Mouse (Mus musculus) olfactory bulb, adult 2 months (tissue): Measurements from ENCODE around the gene Cabin1. TPM values are rescaled to one million over a fixed set of nuclear protein-coding genes. Genes with fewer than 3 reads are reported as not detected.

Source experiments
- H3K27ac ChIP-seq: fragments of 200-500 bp; 2 replicates; pipeline ENCODE4 v1.5.1; 2012; ENCODE audit warnings: low read depth, low read length; ENCODE audit not compliant: insufficient read depth
- H3K4me1 ChIP-seq: fragments of 200-500 bp; 2 replicates; pipeline ENCODE4 v1.6.1; 2012; ENCODE audit warnings: low read length; ENCODE audit not compliant: control insufficient read depth, insufficient read depth
- H3K4me3 ChIP-seq: fragments of 200-500 bp; 2 replicates; pipeline ENCODE4 v1.5.1; 2012; ENCODE audit warnings: mild to moderate bottlenecking, low read depth, low read length, moderate library complexity; ENCODE audit not compliant: insufficient read depth
- CTCF ChIP-seq: fragments of 200-500 bp; IDR thresholded peaks from 2 replicates; pipeline ENCODE4 v1.5.1; 2012; ENCODE audit warnings: low read depth, mild to moderate bottlenecking, low read length, moderate library complexity; ENCODE audit not compliant: insufficient read depth
- POLR2A ChIP-seq: fragments of 200-500 bp; IDR thresholded peaks from 2 replicates; pipeline ENCODE4 v1.6.1; 2012; ENCODE audit warnings: mild to moderate bottlenecking, low read depth, low read length, moderate library complexity; ENCODE audit not compliant: insufficient read depth
- WGBS: fragments of 180-500 bp; shearing (Covaris S2); methylation state at CpG from one replicate; pipeline ENCODE4 v1.1.7; 2018; 5-methylcytosine and 5-hydroxymethylcytosine counted together
- polyA plus RNA-seq: library from polyadenylated mRNA; stranded (reverse); fragments of >200 nt; gene quantifications from 2 replicates; pipeline ENCODE4 v1.2.4, GENCODE M21; 2012; ENCODE audit warnings: low replicate concordance; ENCODE audit not compliant: missing spikeins, insufficient read depth, insufficient read length

Cabin1 gene
- polyA plus RNA-seq, 1 experiment: not detected

- Histone ChIP-seq H3K4me1 (no peaks in the 10 kb centered on the region), H3K4me3 (no peak overlapping the region), H3K27ac (no peak overlapping the region)
- TF ChIP-seq CTCF (no peak), POLR2A (no peak)
- 84% methylated on average over 6 of the region's 6 CpGs for WGBS
Observed at GRCm38 (mm10) chr10:75789081-75789735, 25.1 kb upstream of the Cabin1 start.

GRCm38 (mm10) chr10:75788277-75788676 lies 24.1 kb upstream of the Cabin1 start:
- WGBS: 67% methylated on average over 8 of the region's 8 CpGs
- no peak overlapping the region for H3K4me3 ChIP-seq
- TF ChIP-seq CTCF (no peak), POLR2A (no peak)
- H3K27ac ChIP-seq: no peak overlapping the region
- no peaks in the 10 kb centered on the region for H3K4me1 ChIP-seq

- 89% methylated on average over 1 of the region's 1 CpGs for whole genome bisulfite sequencing
- Histone ChIP-seq H3K27ac (no peak overlapping the region), H3K4me3 (no peak overlapping the region), H3K4me1 (peaks cover 7% of the 10 kb centered on the region)
- TF ChIP-seq CTCF: no peak
- TF ChIP-seq POLR2A: no peak
Observed at GRCm38 (mm10) chr10:75785442-75785841, 21.3 kb upstream of the Cabin1 start.

GRCm38 (mm10) chr10:75780769-75781578 lies 16.8 kb upstream of the Cabin1 start, which contains the start of the genes Gm20441 and Gstt3:
Gm20441 (minus strand) TSS chr10:75780954.
Gstt3 (minus strand) TSS chr10:75781414.
- Histone ChIP-seq H3K4me1 (peaks cover 10% of the 10 kb centered on the region), H3K4me3 (peak within 1 kb of the TSS; percentile 33), H3K27ac (no peak within 1 kb of the TSS)
- TF ChIP-seq CTCF (no peak), POLR2A (no peak)
- 6% methylated on average over 28 of the region's 28 CpGs for WGBS

- H3K4me1 ChIP-seq: peaks cover 10% of the 10 kb centered on the region
- no peak overlapping the region for H3K4me3 ChIP-seq
- no peak overlapping the region for H3K27ac ChIP-seq
- no peak for TF ChIP-seq CTCF
- 34% methylated on average over 15 of the region's 15 CpGs for WGBS
Observed at GRCm38 (mm10) chr10:75779206-75780174, 15.3 kb upstream of the Cabin1 start.

- peaks cover 13% of the 10 kb centered on the region for H3K4me1 ChIP-seq
- TF ChIP-seq POLR2A (no peak), CTCF (no peak)
- H3K4me3 ChIP-seq: no peak overlapping the region
- no peak overlapping the region for H3K27ac ChIP-seq
- WGBS: 88% methylated on average over 2 of the region's 2 CpGs
Observed at GRCm38 (mm10) chr10:75777885-75778284, 13.7 kb upstream of the Cabin1 start.

GRCm38 (mm10) chr10:75776562-75776961 lies 12.4 kb upstream of the Cabin1 start:
- TF ChIP-seq CTCF (no peak), POLR2A (no peak)
- Histone ChIP-seq H3K4me3 (no peak overlapping the region), H3K27ac (no peak overlapping the region), H3K4me1 (peaks cover 18% of the 10 kb centered on the region)
- 88% methylated on average over 6 of the region's 6 CpGs for WGBS

- Histone ChIP-seq H3K4me3 (no peak overlapping the region), H3K4me1 (peaks cover 8% of the 10 kb centered on the region), H3K27ac (no peak overlapping the region)
- 88% methylated on average over 9 of the region's 9 CpGs for WGBS
- no peak for TF ChIP-seq POLR2A
- no peak for TF ChIP-seq CTCF
Observed at GRCm38 (mm10) chr10:75774587-75774986, 10.4 kb upstream of the Cabin1 start.
